Mouse (Mus musculus) megakaryocyte, embryonic 14.5 days (primary cell): ENCODE results near the gene Stra6. TPM values are rescaled to one million over a fixed set of nuclear protein-coding genes. Genes with fewer than 3 reads are reported as not detected.

Experiments used
- H3K27me3 ChIP-seq: replicated peaks from 2 replicates; pipeline ENCODE3; 2012; ENCODE audit warnings: inconsistent platforms
- H3K36me3 ChIP-seq: replicated peaks from 2 replicates; pipeline ENCODE3; 2012; ENCODE audit warnings: low read length, inconsistent platforms, mixed read lengths
- H3K4me1 ChIP-seq: 2 replicates; pipeline ENCODE4 v1.6.1; 2012; ENCODE audit warnings: inconsistent platforms
- H3K4me3 ChIP-seq: replicated peaks from 2 replicates; pipeline ENCODE3; 2012; ENCODE audit warnings: moderate library complexity, mild to moderate bottlenecking, inconsistent platforms
- H3K9me3 ChIP-seq: 2 replicates; pipeline ENCODE4 v1.6.1; 2012; ENCODE audit warnings: inconsistent platforms
- FLI1 ChIP-seq: IDR thresholded peaks from 2 replicates; pipeline ENCODE4 v1.6.1; 2012; ENCODE audit warnings: low read length, inconsistent platforms, mixed read lengths
- GATA1 ChIP-seq: IDR thresholded peaks from 3 replicates; pipeline ENCODE4 v1.6.1; 2012; ENCODE audit warnings: mixed read lengths, low read length, inconsistent platforms, borderline replicate concordance
- polyA plus RNA-seq: library from polyadenylated mRNA; stranded (reverse); fragments of >175 nt; gene quantifications from 2 replicates; pipeline ENCODE4 v1.2.3, GENCODE M21; 2012; ENCODE audit warnings: low replicate concordance; ENCODE audit not compliant: insufficient read depth

The Stra6 gene
- polyA plus RNA-seq, 1 experiment = not detected

DNA sequence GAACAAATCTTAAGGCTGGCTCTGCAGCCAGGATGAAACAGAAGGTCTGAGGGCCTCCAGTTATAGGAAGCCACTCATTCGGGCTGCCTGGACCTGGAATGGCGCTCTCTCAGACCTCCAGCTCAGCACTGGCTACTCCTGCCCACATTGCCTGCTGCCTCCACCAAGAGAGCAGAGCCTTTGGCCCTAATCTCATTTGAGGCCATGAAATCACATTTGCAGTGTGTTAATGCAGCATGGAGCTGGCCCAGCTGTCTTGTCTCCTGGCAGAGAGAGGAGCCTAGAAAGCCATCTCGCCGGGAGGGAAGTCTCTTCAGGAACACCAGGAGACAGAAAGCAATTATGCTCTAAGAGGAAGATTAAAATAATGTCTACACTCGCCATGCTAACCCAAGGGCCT lies 43.9 kb downstream of the Stra6 start:
- peaks cover 3% of the 10 kb centered on the region; the same call in 1 of the 2 replicates for H3K4me1 ChIP-seq
- TF ChIP-seq GATA1 (no peak), FLI1 (no peak)

DNA sequence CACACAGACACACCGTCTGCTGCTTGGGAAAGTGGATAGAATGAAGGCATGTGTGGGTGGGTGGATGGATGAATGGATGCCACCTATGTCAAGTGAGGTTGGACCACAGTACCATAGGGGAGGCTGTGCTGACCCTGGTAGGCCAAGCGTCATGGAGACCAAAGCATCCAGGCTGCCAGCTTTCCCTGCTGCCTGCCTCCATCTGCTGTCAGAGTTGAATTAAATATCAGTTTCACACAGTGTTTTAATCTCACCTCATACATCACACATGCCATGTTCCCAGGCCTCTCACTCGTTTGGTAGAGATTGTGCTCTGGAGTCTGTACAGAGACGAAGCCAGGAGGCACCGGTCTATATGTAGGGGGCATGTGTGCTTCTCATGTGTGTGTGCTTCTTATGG lies 47.2 kb downstream of the Stra6 start:
- H3K36me3 ChIP-seq = no peaks in the 10 kb centered on the region
- peaks cover 28% of the 10 kb centered on the region for H3K4me1 ChIP-seq
- H3K4me3 ChIP-seq = no peak overlapping the region
- peaks cover 86% of the 10 kb centered on the region for H3K27me3 ChIP-seq
- TF ChIP-seq GATA1 = no peak
- no peak for TF ChIP-seq FLI1
- H3K9me3 ChIP-seq = no peaks in the 10 kb centered on the region

More for the DNA sequence above, 43.9 kb downstream of the Stra6 start:
- Histone ChIP-seq H3K36me3 (no peaks in the 10 kb centered on the region), H3K27me3 (peaks cover 88% of the 10 kb centered on the region), H3K9me3 (no peaks in the 10 kb centered on the region), H3K4me3 (no peak overlapping the region)

DNA sequence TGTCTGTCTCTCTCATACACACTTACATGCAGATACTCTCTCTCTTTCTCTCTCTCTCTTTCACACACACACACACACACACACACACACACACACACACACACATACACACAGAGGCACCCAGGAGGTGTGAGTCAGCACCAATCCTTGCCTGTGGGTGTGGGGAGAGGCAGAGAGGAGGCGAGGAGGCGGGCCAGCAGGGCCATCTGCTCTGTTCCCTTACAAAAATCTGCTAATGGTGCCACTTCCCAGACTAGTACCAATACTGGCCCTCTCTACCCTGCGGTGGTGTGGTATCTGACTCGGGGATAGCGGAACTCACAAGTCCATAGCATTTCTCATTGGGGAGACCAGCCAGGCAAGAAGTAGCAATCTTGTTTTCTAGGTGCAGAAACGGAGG lies 47.8 kb downstream of the Stra6 start:
- Histone ChIP-seq H3K27me3 (peaks cover 86% of the 10 kb centered on the region), H3K9me3 (no peaks in the 10 kb centered on the region), H3K4me1 (peaks cover 30% of the 10 kb centered on the region), H3K4me3 (no peak overlapping the region), H3K36me3 (no peaks in the 10 kb centered on the region)
- no peak for TF ChIP-seq GATA1
- no peak for TF ChIP-seq FLI1

DNA sequence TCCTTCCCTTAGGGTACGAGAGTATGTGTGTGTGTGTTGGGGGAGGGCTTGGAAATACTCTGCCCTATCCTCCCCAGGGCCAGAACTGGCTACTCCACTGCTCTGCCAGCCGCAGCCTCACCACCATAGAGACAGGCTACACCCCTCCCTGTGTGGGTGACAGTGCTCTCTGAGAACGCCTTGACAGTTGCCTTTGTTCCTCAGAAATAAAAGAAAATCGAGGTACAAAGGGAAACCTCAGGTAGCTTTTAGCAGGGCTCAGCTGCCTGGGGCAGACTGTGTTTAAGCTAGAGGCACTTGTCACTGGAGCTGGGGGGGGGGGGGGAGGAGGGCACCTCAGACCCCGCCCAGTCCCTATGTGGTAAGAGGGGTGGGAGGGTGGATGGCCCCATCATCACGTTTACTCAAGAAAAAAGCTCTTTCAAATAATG lies 48.7 kb downstream of the Stra6 start:
- no peaks in the 10 kb centered on the region for H3K36me3 ChIP-seq
- no peaks in the 10 kb centered on the region for H3K9me3 ChIP-seq
- no peak overlapping the region for H3K4me3 ChIP-seq
- TF ChIP-seq GATA1 (no peak), FLI1 (no peak)
- peaks cover 30% of the 10 kb centered on the region for H3K4me1 ChIP-seq
- H3K27me3 ChIP-seq = peaks cover 86% of the 10 kb centered on the region

DNA sequence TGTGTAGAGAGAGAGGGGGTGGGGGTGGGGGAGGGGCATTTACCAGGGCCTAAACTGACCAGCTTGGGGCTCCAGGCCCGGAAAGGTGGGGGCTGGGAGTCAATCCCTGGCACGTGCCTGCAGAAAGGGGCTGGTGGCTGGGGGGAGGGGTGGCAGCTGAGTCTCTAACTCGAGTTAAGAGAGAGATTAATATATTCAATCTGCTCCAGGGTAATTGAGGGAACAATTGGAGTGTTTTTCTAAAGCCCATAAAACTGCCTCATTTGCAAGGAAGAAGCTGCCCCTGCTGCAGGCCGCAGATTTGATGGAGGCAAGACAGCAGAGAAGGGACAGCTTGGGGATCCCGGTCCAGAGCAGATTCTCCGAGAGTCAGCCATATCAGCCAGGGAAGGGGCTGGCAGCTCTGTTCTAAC lies 49.3 kb downstream of the Stra6 start:
- peaks cover 30% of the 10 kb centered on the region for H3K4me1 ChIP-seq
- H3K4me3 ChIP-seq = no peak overlapping the region
- H3K9me3 ChIP-seq = no peaks in the 10 kb centered on the region
- no peaks in the 10 kb centered on the region for H3K36me3 ChIP-seq
- H3K27me3 ChIP-seq = peaks cover 86% of the 10 kb centered on the region
- TF ChIP-seq FLI1 = no peak
- TF ChIP-seq GATA1 = no peak

DNA sequence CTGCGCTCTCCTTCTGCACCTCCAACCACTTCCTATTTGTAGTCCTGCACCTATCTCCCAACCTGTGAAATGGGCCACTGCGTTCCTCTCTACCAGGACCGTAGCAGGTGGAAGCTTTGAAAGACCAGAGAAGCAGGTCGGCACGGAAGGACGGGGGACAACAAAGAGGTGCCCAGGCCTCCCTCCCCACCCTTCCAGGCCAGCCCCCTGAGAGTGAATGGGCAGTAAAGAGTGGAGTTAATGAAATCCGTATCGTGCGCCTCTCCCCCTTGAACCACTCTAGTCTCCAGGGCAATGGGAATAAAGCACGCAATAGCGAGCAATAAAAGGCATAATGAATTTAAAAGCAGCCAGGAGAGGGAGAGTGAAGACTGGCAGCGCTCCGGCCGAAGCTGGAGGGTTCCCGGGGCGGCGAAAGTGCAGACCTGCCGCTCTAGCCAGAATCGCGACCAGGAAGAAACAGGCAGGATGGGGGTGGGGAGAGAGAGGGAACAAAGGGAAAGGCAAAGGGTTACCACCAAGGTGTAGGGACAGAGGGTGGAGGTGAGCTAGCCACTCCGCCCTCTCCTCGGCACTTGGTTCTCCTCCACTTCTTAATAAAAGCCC lies 49.8 kb downstream of the Stra6 start:
- peaks cover 30% of the 10 kb centered on the region for H3K4me1 ChIP-seq
- no peaks in the 10 kb centered on the region for H3K36me3 ChIP-seq
- H3K27me3 ChIP-seq = peaks cover 90% of the 10 kb centered on the region
- H3K9me3 ChIP-seq = no peaks in the 10 kb centered on the region
- no peak for TF ChIP-seq GATA1
- TF ChIP-seq FLI1 = no peak
- H3K4me3 ChIP-seq = no peak overlapping the region

DNA sequence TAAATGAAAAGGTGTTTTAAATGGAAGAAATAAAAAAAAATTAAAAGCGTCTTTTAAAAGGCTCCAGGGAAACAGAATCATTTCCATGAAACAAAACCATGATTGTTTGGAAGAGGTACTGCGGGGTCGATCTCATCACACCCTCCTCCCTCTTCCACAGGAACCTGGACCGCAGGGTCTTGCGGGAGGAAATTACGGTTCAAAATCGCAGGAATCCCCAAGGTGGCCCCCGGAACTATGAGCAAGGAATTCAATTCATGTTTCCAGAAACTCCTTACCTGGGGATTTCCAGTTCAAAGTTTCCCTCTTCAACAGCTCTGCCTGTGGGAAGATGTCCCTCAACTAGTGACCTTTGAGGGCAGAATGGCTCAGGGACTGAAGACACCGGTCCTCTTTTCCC lies 50.4 kb downstream of the Stra6 start:
- TF ChIP-seq GATA1 = no peak
- no peak for TF ChIP-seq FLI1
- Histone ChIP-seq H3K4me1 (peaks cover 30% of the 10 kb centered on the region), H3K27me3 (peaks cover 94% of the 10 kb centered on the region)

DNA sequence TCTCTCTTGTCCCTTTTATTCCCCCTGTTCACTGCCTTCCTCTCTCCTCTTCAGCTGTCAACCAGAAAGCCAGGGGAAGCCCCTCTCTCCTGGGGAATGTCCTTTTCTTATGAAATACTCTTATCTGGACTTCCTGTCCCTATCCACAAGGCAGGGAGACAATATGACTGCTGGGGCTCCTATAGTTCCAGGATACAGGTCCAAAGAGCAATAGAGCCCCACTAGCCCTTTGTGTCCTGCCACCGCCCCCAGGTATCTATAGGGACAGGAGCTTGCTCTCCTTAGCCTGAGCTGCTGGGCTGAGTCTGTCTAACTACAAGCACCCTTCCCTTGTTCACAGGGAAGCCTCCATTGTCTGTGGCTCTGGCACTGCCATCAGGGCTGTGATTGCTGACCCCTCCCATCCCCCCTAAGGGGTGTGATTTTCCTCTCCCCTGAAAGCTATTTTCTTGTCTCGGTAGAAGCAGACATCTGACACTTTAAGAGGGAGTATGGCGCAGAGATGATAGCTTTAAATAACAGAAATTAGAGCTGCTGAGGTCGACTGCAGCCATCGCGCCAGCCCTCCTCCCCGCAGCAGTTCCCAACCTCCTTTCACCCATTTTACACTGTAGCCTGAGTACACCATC lies 51.8 kb downstream of the Stra6 start:
- Histone ChIP-seq H3K9me3 (no peaks in the 10 kb centered on the region), H3K4me1 (peaks cover 33% of the 10 kb centered on the region), H3K4me3 (no peak overlapping the region), H3K27me3 (peaks cover 91% of the 10 kb centered on the region), H3K36me3 (no peaks in the 10 kb centered on the region)
- TF ChIP-seq FLI1 (no peak), GATA1 (no peak)

More for the DNA sequence above, 50.4 kb downstream of the Stra6 start:
- Histone ChIP-seq H3K36me3 (no peaks in the 10 kb centered on the region), H3K9me3 (no peaks in the 10 kb centered on the region), H3K4me3 (no peak overlapping the region)

DNA sequence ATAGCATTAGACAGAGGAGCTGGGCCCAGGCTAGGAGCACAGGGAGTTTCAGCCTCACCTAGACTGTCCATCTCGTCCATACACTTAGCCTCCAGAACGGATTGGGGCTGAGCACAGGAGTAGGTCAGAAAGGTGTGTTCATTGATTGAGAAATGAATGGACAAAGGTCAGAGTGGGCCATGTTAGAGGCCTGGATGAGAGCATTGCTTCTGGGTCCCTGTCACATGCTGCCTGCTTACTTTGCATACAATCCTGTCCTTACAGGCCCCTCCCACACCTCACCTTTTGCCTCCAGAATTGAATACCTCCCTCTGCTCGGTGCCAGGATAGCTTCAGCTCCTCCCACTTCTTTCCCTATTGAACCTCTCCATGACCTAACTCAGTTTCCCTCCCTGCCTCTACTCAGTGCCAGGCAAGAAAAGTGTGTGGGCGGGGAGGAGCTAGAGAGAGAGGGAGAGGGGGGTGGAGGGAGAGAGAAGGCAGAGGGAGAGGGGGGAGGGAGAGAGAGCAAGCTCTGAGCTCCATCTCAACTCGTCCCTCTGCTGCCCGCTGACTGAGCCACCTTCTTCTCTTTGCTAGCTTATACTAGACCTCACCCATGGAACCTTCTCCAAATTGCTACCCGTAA lies 52.5 kb downstream of the Stra6 start:
- Histone ChIP-seq H3K9me3 (no peaks in the 10 kb centered on the region), H3K4me1 (peaks cover 37% of the 10 kb centered on the region), H3K27me3 (peaks cover 91% of the 10 kb centered on the region), H3K36me3 (no peaks in the 10 kb centered on the region), H3K4me3 (no peak overlapping the region)
- TF ChIP-seq FLI1 (no peak), GATA1 (no peak)

DNA sequence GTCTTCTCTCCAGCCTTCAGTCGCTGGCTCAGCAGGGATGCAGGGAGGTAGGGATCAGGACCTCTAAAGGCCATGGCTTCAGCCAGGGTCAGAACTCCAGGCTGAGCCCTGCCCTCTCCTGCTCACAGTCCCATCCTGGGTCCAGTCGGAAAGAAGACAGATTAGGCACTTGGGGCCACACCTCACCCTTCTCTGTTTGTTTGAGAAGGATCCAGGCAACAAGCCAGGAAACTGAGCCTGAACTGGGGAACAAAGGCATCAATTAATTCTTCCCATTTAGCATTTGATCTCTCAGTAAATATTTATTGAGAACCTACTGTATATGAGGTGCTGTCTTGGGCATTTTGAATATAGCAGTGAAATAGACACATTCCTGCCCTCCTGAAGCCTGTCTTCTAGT lies 55.1 kb downstream of the Stra6 start, which contains the start of gene Ccdc33:
Ccdc33 (minus strand) TSS at position 153 of the 400 bp plus-strand sequence.
- Histone ChIP-seq H3K36me3 (no peaks in the 10 kb centered on the region), H3K27me3 (peaks cover 89% of the 10 kb centered on the region)
- TF ChIP-seq FLI1 (no peak), GATA1 (no peak)

More for the DNA sequence above, 55.1 kb downstream of the Stra6 start, which contains the start of gene Ccdc33:
- no peak within 1 kb of the TSS for H3K4me3 ChIP-seq
- no peaks in the 10 kb centered on the region for H3K9me3 ChIP-seq
- H3K4me1 ChIP-seq = peaks cover 27% of the 10 kb centered on the region
